Mouse (Mus musculus): ENCODE data around the gene Agap2. TPM values are rescaled to one million over a fixed set of nuclear protein-coding genes. Genes with fewer than 3 reads are reported as not detected.

The Agap2 gene
- total RNA-seq, 1 experiment from 2014 or later = 40.8 TPM

DNA sequence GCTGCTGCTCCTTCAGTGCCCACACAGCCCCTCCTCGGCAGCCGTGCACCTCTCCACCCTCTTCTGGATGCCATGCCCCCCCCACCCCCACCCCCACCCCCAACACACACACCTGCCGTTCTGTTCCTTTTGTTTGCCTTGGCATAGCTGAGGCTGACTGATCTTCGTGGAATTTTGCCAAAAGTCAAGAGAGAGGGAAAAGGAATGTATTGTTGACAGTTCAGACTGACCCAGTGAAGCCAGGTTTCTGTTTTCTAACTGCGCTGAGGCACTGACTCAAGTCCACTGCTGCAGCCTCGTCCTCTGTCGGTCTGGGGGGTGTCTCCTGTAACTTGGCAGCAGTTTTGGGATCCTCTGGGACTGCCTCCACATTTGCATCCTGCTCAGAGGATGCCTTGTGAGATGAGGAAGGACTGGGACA lies 19.3 kb downstream of the Agap2 start:
- no peak for ATAC-seq (replicated peaks; ENCODE audit: low read depth, poor library complexity, severe bottlenecking)

DNA sequence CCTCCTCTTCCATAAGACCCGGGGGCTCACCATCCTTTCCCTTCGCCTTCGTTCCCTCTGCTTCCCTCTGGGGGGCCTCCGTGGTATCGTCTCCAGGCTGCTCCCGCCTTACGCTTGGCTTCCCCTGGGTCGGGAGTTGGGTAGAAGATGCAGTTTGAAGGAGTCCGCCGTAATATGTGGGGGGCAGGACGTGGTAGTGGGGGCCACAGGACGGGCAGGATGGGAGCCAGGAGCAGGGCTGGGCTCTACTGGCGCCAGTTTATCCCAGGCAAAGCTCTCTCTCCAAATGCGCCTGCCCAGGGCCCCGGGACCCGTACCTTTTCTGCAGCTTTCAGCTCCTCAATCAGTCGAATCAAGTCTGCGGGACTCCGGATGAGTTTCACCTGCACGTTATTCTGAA lies 23.4 kb downstream of the Agap2 start:
- no peak for ATAC-seq (replicated peaks; ENCODE audit: low read depth, poor library complexity, severe bottlenecking)

DNA sequence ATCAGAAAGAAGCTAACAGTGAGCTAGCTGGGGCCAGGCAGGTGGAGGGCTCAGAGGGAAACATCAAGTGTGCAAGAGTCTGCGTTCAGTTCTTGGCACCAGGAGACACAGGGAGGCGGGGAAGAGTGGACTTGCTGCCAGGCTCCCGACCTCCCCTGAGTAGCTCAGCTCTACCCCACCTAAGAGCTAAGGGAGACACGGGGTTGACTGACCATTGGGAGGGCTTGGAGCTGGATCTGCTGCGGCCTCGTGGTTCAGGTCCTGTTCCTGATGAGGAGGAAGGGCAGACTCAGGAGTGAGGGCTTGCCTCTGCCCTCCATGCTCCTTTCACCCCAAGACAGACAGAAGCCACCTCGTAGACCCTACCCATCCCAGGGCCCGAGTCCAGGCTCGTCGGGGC lies 24.1 kb downstream of the Agap2 start:
- no peak for ATAC-seq (replicated peaks; ENCODE audit: low read depth, poor library complexity, severe bottlenecking)

DNA sequence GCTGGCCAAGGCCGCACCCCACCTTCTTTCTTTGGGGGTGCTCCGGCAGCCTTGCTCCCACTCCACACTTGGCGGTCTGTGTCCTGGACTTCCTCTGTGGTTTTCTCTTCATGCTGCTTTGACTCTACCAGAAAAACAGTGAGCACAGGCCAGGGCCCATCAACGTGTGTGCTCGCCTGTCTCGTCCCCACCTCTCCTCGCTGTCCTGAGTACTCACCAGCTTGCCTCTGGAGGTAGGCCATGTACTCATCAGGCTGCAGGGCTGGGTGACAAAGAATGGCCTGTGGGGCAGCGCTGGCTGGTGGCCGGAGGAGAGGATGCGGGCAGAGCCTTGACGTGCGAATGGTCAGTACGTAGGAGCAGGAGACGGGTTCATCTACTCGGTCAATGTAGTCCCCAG lies 24.8 kb downstream of the Agap2 start:
- ATAC-seq (replicated peaks; ENCODE audit: low read depth, poor library complexity, severe bottlenecking) = peak; percentile 23

DNA sequence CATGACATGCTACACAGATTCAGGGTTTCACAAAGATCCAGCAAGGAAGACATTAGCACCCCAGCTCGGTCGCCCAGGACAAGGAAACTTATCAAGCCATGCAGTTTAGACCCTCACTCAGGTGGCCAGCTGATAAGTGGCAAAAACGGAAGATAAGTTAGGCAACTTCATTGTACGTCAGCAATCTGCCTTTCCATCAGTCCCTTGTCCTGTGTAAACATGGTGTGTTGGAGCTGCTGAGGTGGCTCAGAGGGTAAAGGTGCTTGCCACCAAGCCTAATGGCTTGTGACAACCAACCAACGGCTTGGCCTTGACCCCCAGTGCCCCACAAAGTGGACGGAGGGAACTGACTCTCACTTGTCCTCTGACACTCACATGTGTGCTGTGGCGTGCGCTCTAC lies 25.3 kb downstream of the Agap2 start:
- peak; percentile 13; the same call in 1 of the 2 replicates for ATAC-seq (replicated peaks; ENCODE audit: low read depth, poor library complexity, severe bottlenecking)

DNA sequence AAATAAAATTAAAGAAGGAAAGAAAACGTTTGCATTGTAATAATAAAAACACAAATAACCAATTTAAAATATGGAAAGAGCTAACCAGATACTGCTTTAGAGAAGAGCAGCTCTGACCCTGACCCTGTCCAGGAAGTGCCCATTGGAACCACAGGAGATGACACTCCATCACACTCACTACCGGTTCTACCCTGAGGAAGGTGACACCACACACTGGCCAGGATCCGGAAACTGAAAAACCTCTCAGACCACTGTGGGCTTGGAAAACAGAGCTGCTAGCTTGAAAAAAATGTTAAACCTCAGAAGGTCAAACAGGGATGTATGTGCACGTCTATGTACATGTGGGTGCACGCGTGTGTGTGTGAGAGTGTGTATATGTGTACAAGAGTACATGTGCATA lies 26.1 kb downstream of the Agap2 start:
- peak; percentile 55 for ATAC-seq (replicated peaks; ENCODE audit: low read depth, poor library complexity, severe bottlenecking)

DNA sequence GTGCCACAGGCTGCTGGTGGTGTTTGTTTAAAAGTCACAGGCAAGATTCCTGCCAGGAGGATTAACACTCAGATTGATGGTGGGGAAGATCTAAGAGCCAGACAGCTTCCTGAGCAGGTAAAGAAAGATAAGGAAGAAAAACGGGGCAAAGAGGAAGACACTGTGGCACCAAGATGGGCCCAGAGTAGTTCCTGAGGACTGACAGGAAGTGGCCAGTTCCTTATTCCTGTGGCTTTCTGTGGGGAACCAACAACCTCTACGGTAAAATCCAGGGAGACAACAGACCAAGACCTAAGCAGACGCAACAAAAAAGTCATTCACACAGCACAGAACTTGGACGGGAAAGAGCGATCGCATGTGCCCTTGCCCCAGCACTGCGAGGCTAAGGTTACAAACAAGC lies 28.5 kb downstream of the Agap2 start:
- ATAC-seq (replicated peaks; ENCODE audit: low read depth, poor library complexity, severe bottlenecking) = peak; percentile 63

DNA sequence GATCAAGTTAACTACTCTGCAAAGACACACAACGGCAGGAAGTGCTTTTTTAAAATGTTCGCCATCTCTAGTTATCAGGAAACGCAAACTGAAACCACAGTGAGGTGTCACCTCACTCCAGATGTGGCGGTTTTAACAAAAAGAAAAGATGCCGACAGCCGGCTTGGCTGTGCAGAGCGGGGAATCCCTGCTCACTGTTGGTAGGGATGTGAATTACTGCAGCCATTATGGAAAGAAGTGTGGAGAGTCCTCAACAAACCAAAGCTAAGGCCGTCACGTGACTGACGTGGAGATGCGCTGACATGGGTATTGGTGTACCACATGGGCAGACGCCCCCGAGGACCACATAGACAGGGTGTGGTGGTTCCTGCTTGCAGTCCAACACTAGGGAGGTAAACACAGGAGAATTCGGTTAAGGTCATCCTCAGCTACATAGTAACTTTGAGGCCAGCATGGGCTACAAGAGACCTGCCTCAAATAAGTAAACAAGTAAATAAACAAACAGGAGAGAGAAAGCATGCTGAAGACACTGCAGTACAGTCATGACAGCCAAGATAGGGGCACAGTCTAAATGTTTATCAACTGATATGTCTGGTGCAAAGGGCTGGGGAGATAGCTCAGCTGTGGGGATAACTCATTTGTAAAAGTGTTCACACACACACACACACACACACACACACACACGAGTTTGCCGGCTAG lies 32.6 kb downstream of the Agap2 start:
- ATAC-seq (replicated peaks; ENCODE audit: low read depth, poor library complexity, severe bottlenecking) = peak; percentile 24

DNA sequence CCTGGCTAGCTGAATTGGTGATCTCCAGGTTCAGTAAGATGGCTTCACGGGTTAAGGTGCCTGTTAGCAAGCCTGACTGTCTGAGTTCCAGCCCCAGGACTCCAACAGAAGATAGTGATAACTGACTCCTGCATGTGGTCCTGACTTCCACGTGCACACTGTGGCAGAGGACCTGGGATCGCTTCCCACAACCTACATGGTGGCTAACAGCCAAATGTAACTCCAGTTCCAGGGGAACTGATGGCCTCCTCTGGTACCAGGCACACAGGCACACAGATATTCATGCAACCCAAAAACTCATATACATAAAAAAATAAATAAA lies 33.1 kb downstream of the Agap2 start:
- no peak for ATAC-seq (replicated peaks; ENCODE audit: low read depth, poor library complexity, severe bottlenecking)

DNA sequence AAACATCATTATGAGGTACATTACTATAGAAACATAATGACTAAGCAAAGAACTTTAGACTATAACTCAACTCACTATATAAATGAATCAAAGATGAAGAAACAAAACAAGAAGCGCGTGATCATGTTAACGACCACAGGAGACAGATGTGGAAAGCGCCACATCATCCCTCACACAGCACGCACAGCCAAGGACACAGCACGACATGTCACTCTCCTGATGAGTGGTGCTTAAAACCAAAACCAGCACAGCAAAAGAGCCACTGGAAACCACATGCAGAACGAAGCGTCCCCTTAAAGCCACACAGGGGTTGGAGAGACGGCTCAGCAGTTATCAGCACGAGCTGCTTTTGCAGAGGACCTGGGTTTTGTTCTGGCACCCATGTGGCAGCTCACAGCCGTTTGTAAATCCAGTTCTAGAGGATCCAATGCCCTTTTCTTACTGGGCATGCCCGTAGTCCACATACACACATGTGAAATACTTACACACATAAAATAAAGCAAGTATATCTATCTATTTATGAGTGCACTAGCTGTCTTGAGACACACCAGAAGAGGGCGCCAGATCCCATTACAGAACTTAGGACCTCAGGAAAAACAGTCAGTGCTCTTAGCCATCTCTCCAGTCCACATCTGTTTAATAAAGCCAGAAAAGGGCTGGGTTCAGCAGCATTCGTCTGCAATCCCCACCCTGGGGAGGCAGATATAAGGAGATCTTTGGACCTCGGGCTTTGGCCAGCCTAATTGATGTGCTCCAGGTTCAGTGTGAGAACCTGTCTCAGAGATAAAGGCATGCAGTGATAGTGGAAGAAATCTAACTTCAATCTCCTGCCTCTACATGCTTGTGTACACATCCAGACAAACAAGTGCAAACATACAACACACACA lies 36.2 kb downstream of the Agap2 start:
- ATAC-seq (replicated peaks; ENCODE audit: low read depth, poor library complexity, severe bottlenecking) = peak; percentile 74

DNA sequence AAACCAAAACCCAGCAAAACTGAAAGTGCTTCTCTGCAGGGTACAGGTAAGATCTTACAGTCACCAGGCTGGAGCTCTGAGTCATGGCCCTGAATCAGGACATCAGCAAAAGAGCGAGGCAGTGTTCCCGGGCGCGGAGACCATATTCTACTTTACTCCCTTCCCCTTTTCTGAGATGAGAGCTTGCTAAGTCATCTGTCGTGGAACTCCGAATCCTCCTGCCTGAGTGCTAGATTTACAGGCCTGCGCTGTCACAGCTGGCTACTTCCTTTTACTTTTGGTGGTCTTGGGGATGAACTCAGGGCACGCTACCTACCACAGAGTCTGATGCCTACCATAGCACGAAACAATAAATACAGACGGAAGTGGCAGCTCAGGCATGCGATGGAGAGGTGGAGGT lies 39.3 kb downstream of the Agap2 start:
- peak; percentile 48 for ATAC-seq (replicated peaks; ENCODE audit: low read depth, poor library complexity, severe bottlenecking)

DNA sequence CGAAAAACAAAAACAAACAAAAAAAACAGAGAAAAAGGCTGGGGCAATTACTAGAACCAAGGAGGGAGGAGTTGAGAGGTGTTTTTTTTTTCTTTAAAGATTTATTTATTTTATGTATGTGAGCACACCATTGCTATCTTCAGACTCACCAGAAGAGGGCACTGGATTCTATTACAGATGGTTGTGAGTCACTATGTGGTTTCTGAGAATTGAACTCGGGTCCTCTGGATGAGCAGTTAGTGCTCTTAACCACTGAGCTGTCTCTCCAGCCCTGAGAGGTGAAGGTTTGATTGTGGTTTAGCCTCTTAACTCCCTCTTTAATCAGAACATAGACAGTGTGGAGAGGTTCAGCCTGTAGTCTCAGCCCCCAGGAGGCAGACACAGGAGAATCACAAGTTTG lies 40.0 kb downstream of the Agap2 start:
- ATAC-seq (replicated peaks; ENCODE audit: low read depth, poor library complexity, severe bottlenecking) = no peak

DNA sequence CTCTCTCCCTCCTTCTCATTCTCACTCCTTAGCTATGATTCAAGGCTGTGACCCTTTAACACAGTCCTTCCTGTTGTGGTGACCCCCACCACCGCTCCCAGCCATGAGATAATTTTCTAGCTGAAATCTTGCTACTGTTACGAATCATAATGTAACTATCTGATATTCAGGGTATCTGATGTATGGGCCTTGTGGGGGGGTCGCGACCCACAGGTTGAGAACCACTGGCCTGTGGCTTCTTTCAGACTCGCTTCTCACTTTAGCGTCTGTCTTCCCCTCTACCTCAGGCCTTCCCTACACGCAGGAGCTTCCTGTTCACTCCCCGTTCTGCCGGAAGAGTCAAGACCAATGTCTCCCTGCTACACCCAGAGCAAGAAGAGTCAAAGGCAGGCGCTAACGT lies 43.4 kb downstream of the Agap2 start:
- ATAC-seq (replicated peaks; ENCODE audit: low read depth, poor library complexity, severe bottlenecking) = no peak

DNA sequence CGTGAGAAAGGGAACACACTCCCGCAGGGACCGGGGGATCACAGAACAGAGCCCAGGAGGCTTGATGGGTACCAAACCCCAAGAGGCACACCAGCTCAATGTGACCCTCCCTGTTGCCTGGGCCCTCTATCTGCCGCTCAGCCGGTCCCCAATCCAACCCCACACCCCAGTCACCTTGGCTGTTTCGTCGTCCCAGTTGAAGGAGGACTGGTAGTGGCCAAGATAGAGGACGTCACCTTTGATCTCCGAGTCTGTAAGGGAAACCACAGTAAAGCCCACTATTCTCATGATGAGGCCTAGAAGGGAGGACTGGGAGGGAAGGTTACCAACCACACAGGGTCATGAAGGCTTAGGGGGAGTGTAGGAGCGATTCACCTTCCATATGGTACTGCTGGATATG lies 44.1 kb downstream of the Agap2 start:
- ATAC-seq (replicated peaks; ENCODE audit: low read depth, poor library complexity, severe bottlenecking) = no peak

DNA sequence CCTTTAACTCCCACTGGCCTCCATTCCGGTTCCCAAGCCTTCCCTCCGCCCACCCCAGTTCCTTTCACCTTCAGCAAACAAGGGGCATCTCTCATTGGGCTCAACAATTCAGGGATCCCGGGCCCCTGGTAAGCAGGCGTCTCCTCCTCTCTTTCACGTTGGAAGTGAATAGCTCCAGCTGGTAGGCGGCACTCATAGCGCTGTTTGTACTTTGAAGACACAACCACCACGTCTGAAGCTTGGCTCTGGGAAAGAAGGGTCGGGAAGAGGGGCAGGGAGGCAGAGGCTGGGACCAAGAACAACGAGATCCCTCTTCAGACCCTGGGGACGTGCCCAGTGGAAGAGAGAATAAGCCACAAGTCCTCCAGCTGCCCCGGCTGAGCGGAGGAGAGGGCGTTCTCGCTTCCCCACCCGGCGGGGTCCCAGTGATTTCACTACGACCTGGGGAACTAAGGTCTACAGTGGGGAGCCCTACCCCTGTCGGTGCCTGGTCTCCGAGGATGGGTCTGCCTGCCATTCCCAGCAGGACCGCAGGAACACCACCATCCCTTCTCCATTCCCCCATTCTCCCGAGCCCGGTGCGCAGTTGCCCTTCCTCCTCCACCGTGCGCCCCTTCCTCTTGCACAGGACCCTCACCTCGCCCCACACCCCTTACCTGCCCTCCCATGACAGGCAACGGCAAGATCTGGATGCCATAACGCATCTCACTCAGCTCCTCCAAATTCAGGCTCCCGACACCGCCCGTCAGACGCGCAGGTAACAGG lies 45.4 kb downstream of the Agap2 start:
- no peak for ATAC-seq (replicated peaks; ENCODE audit: low read depth, poor library complexity, severe bottlenecking)

DNA sequence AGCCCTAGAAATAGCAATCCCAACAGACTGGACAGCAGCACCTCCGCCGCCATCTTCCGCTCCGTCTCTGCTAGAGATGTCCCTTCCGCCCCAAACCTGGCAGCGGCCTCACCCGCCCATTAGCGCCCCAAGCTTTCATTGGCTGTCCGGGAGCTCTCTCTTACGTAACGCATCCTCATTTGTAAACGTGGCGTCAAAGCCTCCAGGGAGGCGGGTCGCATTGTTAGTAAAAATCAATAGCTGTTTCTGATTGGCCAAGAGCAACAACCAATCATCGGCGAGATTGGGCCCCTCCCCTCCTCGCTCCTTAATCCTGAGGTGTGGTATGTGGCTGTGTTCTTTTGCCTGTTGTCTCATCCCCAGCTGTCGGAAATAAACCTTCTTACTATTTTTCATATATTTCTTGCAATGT lies 46.0 kb downstream of the Agap2 start, which contains the start of gene Os9:
TSS of gene Os9 (minus strand) at position 66 of the 412 bp plus-strand sequence.
- ATAC-seq (replicated peaks; ENCODE audit: low read depth, poor library complexity, severe bottlenecking) = peak; percentile 93

DNA sequence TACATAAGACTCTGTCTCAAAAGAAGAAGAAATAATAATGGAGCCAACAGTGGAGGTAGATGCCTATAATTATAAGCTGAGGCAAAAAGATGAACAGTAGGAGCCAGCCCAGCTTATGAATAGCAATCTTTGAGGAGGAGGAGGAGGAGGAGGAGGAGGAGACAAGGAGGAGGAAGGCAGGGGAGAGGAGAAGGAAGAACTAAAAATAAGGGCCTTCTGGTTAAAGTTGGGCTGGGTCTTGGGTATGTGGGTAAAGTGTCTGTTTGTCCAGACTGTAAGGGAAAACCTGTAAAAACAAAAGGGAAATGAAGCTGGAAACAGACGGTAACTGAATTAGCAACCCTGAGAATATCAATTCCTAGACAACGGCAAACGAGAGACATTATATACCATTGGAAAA lies 46.9 kb downstream of the Agap2 start:
- no peak for ATAC-seq (replicated peaks; ENCODE audit: low read depth, poor library complexity, severe bottlenecking)

DNA sequence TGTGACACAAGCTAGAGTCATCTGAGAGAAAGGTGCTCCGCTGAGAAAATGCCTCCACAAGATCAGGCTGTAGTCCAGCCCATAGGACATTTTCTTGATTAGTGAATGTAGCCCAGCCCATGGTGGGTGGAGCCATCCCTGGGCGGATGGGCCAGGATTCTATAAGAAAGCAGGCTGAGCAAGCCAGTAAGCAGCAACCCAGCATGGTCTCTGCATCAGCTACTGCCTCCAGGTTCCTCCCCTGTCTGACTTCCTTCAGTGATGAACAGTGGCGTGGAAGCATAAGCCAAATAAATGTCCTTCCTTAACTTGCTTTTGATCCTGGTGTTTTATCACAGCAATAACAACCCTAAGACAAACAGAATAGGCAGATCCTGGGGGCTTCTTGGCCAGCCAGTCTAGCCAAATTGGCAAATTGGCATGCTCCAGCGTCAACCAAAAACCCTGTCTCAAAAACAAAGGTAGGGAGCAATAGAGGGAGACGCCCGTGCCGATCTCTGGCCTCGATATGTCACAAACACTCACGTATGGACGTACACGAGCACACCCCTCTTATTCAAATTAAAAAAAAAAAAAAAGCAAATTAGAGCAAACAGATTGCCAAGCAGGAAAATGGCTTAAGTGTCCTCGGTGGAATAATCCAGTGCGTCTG lies 47.8 kb downstream of the Agap2 start:
- no peak for ATAC-seq (replicated peaks; ENCODE audit: low read depth, poor library complexity, severe bottlenecking)

DNA sequence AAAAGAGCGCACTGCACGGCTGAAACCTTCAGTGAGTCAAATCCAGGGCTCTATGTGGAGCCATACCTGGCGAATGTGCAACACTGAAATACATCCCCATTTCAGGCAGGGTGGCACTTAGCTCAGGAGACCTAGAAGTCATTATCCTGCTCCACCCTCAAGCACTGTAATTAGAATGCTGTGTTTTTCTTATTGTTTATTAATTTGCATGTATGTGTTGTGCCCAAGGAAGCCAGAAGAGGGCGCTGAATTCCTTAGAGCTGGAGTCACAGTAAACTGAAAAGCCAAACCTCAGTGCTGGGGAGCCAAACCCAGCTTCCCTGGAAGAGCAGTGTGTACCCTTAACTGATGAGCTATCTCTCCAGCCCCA lies 48.3 kb downstream of the Agap2 start:
- ATAC-seq (replicated peaks; ENCODE audit: low read depth, poor library complexity, severe bottlenecking) = peak; percentile 28

DNA sequence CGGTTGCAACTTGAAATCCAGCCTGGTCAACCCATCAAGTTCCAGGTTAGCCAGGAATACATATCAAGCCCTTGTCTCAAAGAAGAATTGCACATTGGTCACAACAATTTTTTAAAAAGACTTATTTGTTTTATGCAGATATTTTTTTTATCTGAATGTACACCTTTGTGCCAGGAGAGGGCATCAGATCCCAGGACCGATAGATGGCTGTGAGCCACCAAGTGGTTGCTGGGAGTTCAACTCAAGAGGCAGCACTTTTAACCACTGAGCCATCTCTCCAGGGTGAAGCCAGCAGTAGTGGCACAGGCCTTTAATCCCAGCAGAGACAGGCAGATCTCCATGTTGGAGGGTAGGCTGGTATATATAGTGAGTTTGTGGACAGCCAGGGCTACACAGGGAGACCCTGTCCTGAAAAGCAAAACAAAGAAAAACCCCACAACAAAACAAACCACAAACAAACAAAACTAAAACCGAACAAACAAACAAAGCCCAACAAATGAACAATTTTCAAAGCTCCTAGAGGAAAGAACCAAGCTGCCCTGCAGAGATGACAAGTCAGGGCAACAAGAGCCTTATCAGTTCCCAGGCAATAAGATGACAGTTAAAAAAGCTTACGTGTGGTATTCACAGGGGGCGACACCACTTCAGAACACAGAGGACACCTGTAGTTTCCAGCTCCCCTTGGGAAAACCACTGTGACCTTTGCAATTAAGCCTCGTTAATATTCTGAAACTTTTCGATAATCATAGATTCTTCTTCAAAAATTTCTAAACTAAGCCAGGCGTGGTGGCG lies 50.3 kb downstream of the Agap2 start:
- ATAC-seq (replicated peaks; ENCODE audit: low read depth, poor library complexity, severe bottlenecking) = peak; percentile 21; the same call in 1 of the 2 replicates

All from common myeloid progenitor, adult 5-6 weeks (primary cell).